Mouse (Mus musculus): Measurements from ENCODE around the gene 2310046K23Rik.
"Not testable (repeated sequence)": the region's sequence is repeated elsewhere in the genome, so short reads cannot be mapped to it uniquely, and the experiment has no call there.

Gene 2310046K23Rik

GRCm38 (mm10) chr3:92534411-92534810 is at the start of gene 2310046K23Rik:
Gene 2310046K23Rik, minus strand, starts transcription at chr3:92534511.
- no peak for DNase-seq (ENCODE audit: low spot score)

GRCm38 (mm10) chr3:92583164-92583826 is 49.0 kb upstream of the 2310046K23Rik start:
- DNase-seq (ENCODE audit: low spot score), result no peak

- no peak for DNase-seq (ENCODE audit: low spot score)
These were observed 45.2 kb upstream of the 2310046K23Rik start for GRCm38 (mm10) chr3:92579508-92579907.

- no peak for DNase-seq (ENCODE audit: low spot score)
These were observed 44.5 kb upstream of the 2310046K23Rik start for GRCm38 (mm10) chr3:92578652-92579413.

GRCm38 (mm10) chr3:92573449-92574041 is 39.2 kb upstream of the 2310046K23Rik start, which contains the start of gene Ivl:
Gene Ivl, minus strand, starts transcription at chr3:92573735.
- no peak for DNase-seq (ENCODE audit: low spot score)

GRCm38 (mm10) chr3:92572514-92573155 is 38.3 kb upstream of the 2310046K23Rik start:
- DNase-seq (ENCODE audit: low spot score), result no peak

- no peak for DNase-seq (ENCODE audit: low spot score)
These were observed 34.4 kb upstream of the 2310046K23Rik start for GRCm38 (mm10) chr3:92568752-92569151.

GRCm38 (mm10) chr3:92565418-92565817 is 31.1 kb upstream of the 2310046K23Rik start:
- DNase-seq (ENCODE audit: low spot score), result peak; percentile 47

- peak; percentile 45 for DNase-seq (ENCODE audit: low spot score)
These were observed 22.0 kb downstream of the 2310046K23Rik start for GRCm38 (mm10) chr3:92512325-92512724.

GRCm38 (mm10) chr3:92510786-92511185 is 23.5 kb downstream of the 2310046K23Rik start:
- peak; percentile 84 for DNase-seq (ENCODE audit: low spot score)

- DNase-seq (ENCODE audit: low spot score), result no peak
These were observed 26.1 kb downstream of the 2310046K23Rik start for GRCm38 (mm10) chr3:92508185-92508584.

GRCm38 (mm10) chr3:92503528-92503927 is 30.8 kb downstream of the 2310046K23Rik start:
- no peak for DNase-seq (ENCODE audit: low spot score)

GRCm38 (mm10) chr3:92500393-92500792 is 33.9 kb downstream of the 2310046K23Rik start, which contains the start of gene Sprr4:
Gene Sprr4, minus strand, starts transcription at chr3:92500493.
- no peak for DNase-seq (ENCODE audit: low spot score)

GRCm38 (mm10) chr3:92490262-92490661 is 44.0 kb downstream of the 2310046K23Rik start:
- not testable (repeated sequence) for DNase-seq (ENCODE audit: low spot score)

- DNase-seq (ENCODE audit: low spot score), result no peak
These were observed 48.0 kb downstream of the 2310046K23Rik start for GRCm38 (mm10) chr3:92486307-92486706.

- peak; percentile 20 for DNase-seq (ENCODE audit: low spot score)
These were observed 48.4 kb downstream of the 2310046K23Rik start, which contains the start of gene Sprr1a for GRCm38 (mm10) chr3:92485863-92486262. Gene Sprr1a, minus strand, starts transcription at chr3:92485895.
